Mouse (Mus musculus) pancreas, adult 10 weeks (tissue): ENCODE results near the gene Map3k5. TPM values are rescaled to one million over a fixed set of nuclear protein-coding genes. Genes with fewer than 3 reads are reported as not detected.

ENCODE experiments used
- polyA plus RNA-seq: library from polyadenylated mRNA; stranded (reverse); fragments of 350-450 nt; fragmentation: Illumina TruSeq; extraction: RNeasy Lipid Tissue Mini Kit (QIAGEN cat#74804); gene quantifications from one replicate; pipeline ENCODE4 v1.2.3, GENCODE M21; 2015; ENCODE audit warnings: low read depth, low replicate concordance; ENCODE audit not compliant: insufficient read depth

The Map3k5 gene
- polyA plus RNA-seq, result 2.8 TPM

DNA sequence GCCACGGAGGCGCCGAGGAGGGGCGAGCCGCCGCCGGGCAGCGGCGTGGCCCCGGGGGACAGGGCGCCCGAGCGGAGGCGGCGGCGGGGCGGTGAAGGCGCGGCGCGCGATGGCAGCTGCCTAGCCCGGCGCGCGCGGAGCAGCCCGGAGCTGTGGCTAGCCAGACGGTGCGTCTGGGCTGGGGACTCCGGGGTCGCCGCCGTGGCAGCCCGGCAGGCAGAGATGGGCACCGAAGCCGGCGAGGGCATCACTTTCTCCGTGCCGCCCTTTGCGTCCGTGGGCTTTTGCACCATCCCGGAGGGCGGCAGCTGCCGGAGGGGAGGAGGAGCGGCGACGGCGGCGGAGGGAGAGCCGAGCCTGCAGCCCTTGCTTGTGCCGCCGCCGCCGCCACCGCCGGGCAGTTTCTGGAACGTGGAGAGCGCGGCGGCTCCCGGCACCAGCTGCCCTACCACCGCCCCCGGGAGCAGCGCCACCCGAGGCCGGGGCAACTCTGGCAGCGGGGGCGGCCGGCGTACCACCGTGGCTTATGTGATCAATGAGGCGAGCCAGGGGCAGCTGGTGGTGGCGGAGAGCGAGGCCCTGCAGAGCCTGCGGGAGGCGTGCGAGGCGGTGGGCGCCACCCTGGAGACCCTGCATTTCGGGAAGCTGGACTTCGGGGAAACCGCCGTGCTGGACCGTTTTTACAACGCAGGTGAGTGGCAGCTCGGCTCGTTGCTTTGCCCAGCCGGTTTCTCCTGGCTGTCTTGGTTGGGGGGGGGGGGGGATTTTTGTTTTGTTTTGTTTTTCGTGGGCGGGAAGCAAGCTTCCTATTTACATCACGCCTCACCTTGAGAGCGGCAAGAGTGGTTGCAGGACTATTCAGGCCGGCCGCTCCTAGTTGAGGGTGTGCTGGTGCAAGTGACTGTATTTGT, at the start of gene Map3k5:
TSS of gene Map3k5 (plus strand) at position 89 of the 911 bp plus-strand sequence.

DNA sequence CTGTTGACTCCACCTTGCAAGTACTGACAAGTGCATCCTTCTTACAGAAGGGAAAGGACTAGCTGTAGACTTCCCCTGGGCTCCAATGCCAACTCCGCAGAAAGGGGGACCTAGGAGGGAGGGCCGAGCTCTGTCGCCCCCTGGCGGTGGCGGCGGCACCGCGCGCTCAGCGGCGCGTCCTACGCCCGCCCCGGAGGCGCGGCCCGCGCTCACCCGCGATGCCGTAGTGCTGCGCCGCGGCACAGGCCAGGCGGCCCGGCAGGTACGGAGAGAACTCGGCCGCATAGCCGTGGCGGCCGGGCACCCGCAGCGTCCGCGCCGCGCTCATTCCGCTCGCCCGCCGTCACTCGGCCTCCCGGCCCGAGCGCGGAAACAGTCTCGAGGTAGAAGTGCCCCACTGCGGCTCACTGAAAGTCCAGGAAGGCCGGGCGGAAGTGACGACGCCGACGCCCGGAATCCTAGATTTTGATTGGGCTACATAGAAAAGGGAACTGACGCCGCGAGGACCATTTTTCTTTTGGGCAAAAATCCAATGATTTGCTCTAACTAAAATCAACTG, 26.9 kb upstream of the Map3k5 start, which contains the start of gene Pex7:
TSS of gene Pex7 (minus strand) at position 444 of the 559 bp plus-strand sequence.

DNA sequence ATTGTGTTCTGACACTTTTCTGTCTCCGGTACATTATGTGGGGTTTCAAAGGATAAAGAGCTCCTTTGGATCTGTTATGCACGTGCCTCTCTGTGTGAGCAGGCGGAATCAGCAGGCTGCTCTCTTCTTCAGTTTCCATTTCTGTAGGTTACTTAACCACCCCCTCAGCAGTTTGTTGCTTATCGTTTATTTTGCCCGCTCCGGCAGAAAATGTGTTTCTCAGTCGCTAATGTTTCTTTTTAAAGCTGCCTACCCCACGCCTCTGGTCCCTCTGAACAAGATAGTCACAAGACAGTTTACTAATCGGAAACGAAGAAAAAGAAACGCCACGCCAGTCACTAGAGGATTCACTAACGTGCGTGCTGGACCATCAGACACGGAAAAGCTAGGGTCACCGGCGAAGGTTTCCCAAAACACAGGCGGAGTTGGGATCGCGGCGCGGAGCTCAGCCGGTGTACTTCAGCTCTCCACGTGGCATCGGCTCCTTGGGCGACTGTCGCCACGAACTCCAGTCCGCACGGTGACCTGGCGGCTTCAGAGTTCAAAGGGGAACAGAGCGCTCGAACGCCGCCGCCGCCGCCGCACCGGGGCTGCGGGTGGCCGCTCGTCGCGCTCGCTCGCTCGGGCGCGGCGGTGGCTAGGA, 214.0 kb downstream of the Map3k5 start, which contains the start of gene Map7:
TSS of gene Map7 (plus strand) at position 342 of the 643 bp plus-strand sequence.

Other genes starting within 250 kb of the Map3k5 start
- not detected for gene Il20ra, start 221.9 kb upstream of the Map3k5 start, polyA plus RNA-seq
- gene Slc35d3, start 83.0 kb upstream of the Map3k5 start, polyA plus RNA-seq, result 1.6 TPM
- 4.5 TPM for gene Pex7, start 26.8 kb upstream of the Map3k5 start, polyA plus RNA-seq
- 5.6 TPM for gene Map7, start 214.0 kb downstream of the Map3k5 start, polyA plus RNA-seq